8 mouse cellular contexts compared by ENCODE assay signal in the genomic region with DNA sequence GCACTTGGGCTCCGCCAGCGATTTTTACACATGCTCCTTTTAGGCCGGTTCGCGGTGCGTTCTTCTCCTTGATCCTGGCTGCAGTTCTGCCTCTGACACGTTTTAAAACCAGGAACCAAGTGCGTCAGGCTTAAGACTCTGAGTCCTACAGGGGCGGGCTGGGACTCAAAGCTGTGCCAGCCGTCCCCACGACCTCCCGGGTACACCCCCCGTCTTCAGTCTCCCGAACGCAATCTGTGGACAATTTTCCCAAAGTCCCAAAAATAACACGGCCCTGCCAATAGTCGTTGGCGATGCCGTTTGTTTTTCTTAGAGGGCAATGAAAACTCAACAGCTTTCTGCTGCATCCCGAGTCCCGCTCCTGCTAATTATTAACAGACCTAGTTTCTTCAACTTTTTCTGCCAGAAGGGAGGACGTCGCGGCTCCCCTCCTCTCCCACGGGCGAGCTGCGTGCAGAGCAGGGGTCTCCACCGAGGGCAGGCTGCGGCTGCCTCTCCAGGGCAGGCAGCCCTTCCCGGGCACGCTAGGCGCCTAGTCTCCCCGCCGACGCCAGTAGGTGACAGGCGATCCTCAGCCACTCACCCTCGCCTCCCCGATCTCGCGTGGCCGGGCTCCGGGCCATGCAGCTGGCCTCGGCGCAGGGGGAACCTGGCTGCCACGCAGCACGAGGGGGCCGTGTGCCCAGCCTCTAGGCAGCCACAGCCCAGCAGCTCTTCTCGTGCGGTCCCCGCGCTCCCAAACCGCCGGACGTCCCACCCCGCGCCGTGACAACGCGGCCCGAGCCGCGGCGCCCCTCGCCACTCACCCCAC. TPM values are rescaled to one million over a fixed set of nuclear protein-coding genes. Genes with fewer than 3 reads are reported as not detected.
DNase-seq lines count a peak whose midpoint lies in the region; ATAC-seq and TF ChIP-seq lines count a peak whose summit lies in the region.

No protein-coding gene starts in this region.

- peaks cover 6% of the 10 kb centered on the region for H3K27me3 ChIP-seq in ES-Bruce4 (ENCODE audit: control insufficient read depth, insufficient read depth, low read length, poor library complexity, severe bottlenecking)
- H3K27me3 ChIP-seq in forebrain, embryonic 10.5 days (ENCODE audit: poor library complexity, severe bottlenecking) = peaks cover 55% of the 10 kb centered on the region
- no peaks in the 10 kb centered on the region for H3K27me3 ChIP-seq in lung, embryonic 16.5 days (ENCODE audit: control insufficient read depth, insufficient read depth, low read depth, low read length)

- no peak for TF ChIP-seq CTCF in ES-Bruce4 (IDR thresholded peaks at IDR 0.05; ENCODE audit: low read depth, low read length)
- TF ChIP-seq CTCF in bone marrow macrophage, adult 2 months (IDR thresholded peaks at IDR 0.05; ENCODE audit: low read depth, low read length) = no peak

- peak overlapping the region; percentile 68 for H3K9ac ChIP-seq in ES-Bruce4 (ENCODE audit: low read depth, poor library complexity, severe bottlenecking)
- H3K9ac ChIP-seq in lung, embryonic 16.5 days (ENCODE audit: low read length) = peak overlapping the region; percentile 86

- no peak for TF ChIP-seq POLR2A in ES-Bruce4 (IDR thresholded peaks at IDR 0.05; ENCODE audit: insufficient read depth, low read length)
- TF ChIP-seq POLR2A in bone marrow macrophage, adult 2 months (IDR thresholded peaks at IDR 0.05; ENCODE audit: borderline replicate concordance, low read depth, low read length) = no peak

- H3K4me3 ChIP-seq in ES-Bruce4 (ENCODE audit: low read depth, low read length) = peak overlapping the region; percentile 78
- peak overlapping the region; percentile 71 for H3K4me3 ChIP-seq in bone marrow macrophage, adult 2 months (ENCODE audit: insufficient read depth, low read length)
- peak overlapping the region; percentile 88 for H3K4me3 ChIP-seq in forebrain, embryonic 10.5 days
- peak overlapping the region; percentile 77 for H3K4me3 ChIP-seq in lung, embryonic 16.5 days (ENCODE audit: low read length)

- no peaks in the 10 kb centered on the region for H3K9me3 ChIP-seq in ES-Bruce4 (replicated peaks; ENCODE audit: control insufficient read depth, insufficient read depth, low read length, poor library complexity, severe bottlenecking)
- no peaks in the 10 kb centered on the region for H3K9me3 ChIP-seq in forebrain, embryonic 10.5 days
- H3K9me3 ChIP-seq in lung, embryonic 16.5 days (ENCODE audit: control insufficient read depth, low read length) = no peaks in the 10 kb centered on the region

- no peaks in the 10 kb centered on the region for H3K4me1 ChIP-seq in ES-Bruce4 (ENCODE audit: control insufficient read depth, insufficient read depth, low read length)
- no peaks in the 10 kb centered on the region for H3K4me1 ChIP-seq in bone marrow macrophage, adult 2 months (ENCODE audit: control insufficient read depth, insufficient read depth, low read length)
- H3K4me1 ChIP-seq in forebrain, embryonic 10.5 days = peaks cover 53% of the 10 kb centered on the region
- H3K4me1 ChIP-seq in lung, embryonic 16.5 days (replicated peaks; ENCODE audit: control insufficient read depth, insufficient read depth, low read length) = peaks cover 29% of the 10 kb centered on the region

- H3K36me3 ChIP-seq in ES-Bruce4 (ENCODE audit: control insufficient read depth, insufficient read depth, low read length, poor library complexity, severe bottlenecking) = no peaks in the 10 kb centered on the region
- H3K36me3 ChIP-seq in forebrain, embryonic 10.5 days (replicated peaks) = no peaks in the 10 kb centered on the region
- no peaks in the 10 kb centered on the region for H3K36me3 ChIP-seq in lung, embryonic 16.5 days (ENCODE audit: control insufficient read depth, insufficient read depth, low read length)

- H3K27ac ChIP-seq in ES-Bruce4 (ENCODE audit: insufficient read depth, low read length) = no peak overlapping the region
- H3K27ac ChIP-seq in bone marrow macrophage, adult 2 months (ENCODE audit: insufficient read depth, low read depth, low read length) = no peak overlapping the region
- H3K27ac ChIP-seq in forebrain, embryonic 10.5 days = peak overlapping the region; percentile 90
- H3K27ac ChIP-seq in lung, embryonic 16.5 days (ENCODE audit: low read length) = peak overlapping the region; percentile 83

- ATAC-seq in lung, embryonic 16.5 days (ENCODE audit: low read depth) = peak; percentile 47

- intact Hi-C loops in heart, postnatal 14 days (cut with DNase I) = loop anchor here (2.0 to 10.0 kb wide), 4 partner anchors 102 to 617 kb away; no protein-coding TSS in a partner anchor

- DNase-seq in forebrain, embryonic 10.5 days (ENCODE audit: extremely low spot score, low spot score) = peak; percentile 58
- DNase-seq in heart, postnatal 14 days = peak; percentile 57 to 70
- DNase-seq in kidney, postnatal 4 days = peak; percentile 62 to 81
- DNase-seq in retina, embryonic 14.5 days (ENCODE audit: low spot score) = peak; percentile 62
- no peak for DNase-seq in MN1 (ENCODE audit: low spot score)

- peak overlapping the region; percentile 94 for H3K4me2 ChIP-seq in lung, embryonic 16.5 days (ENCODE audit: low read depth, low read length)

- under 1% methylated on average over 49 of the region's 64 CpGs for WGBS in forebrain, embryonic 10.5 days
- 0% methylated on average over 58 of the region's 64 CpGs for WGBS in lung, embryonic 16.5 days

- TF ChIP-seq EP300 in ES-Bruce4 (IDR thresholded peaks at IDR 0.05; ENCODE audit: insufficient read depth, low read depth, low read length) = no peak

RNA-seq across cellular contexts. Expression of gene Prickle1, which starts 0.6 kb away (rescaled TPM):
- 9.1 and 10.3 TPM in 2 replicates for polyA plus RNA-seq in ES-Bruce4 (2011; ENCODE audit: insufficient read depth, insufficient read length, low read depth, missing spikeins)
- not detected in 2 replicates for polyA plus RNA-seq in bone marrow macrophage, adult 2 months (2012; ENCODE audit: insufficient read depth, insufficient read length, missing spikeins)
- polyA plus RNA-seq in forebrain, embryonic 10.5 days (2016; fragmentation: Nextera tagmentation; extraction: Ambion mirVana) = 9.2 and 9.7 TPM in 2 replicates
- 10 to 100 TPM; 16.7 to 19.9 TPM for total RNA-seq in heart, postnatal 14 days (2021)
- 24.0 and 25.6 TPM in 2 replicates for polyA plus RNA-seq in lung, embryonic 16.5 days (2015; fragmentation: Nextera tagmentation; extraction: Ambion mirVana)

Comparison
In these comparisons a context has a peak if more than half of its experiments do, and no peak if none do; other contexts are left out.
1. H3K27ac ChIP-seq: peak in forebrain, embryonic 10.5 days (single experiment) and lung, embryonic 16.5 days (single experiment); none in ES-Bruce4 (single experiment) and bone marrow macrophage, adult 2 months (single experiment).
2. RNA of gene Prickle1, which starts 0.6 kb away (polyA plus RNA-seq): 24.0 to 25.6 TPM in lung, embryonic 16.5 days, 9.1 to 10.3 TPM in ES-Bruce4 and 9.2 to 9.7 TPM in forebrain, embryonic 10.5 days; not detected in bone marrow macrophage, adult 2 months; every median in the first group is over 10 times any median in the second.
3. Peak in every context shown above with its lines, with median percentiles within 50 percentile points of each other: H3K4me3 ChIP-seq.